Mouse (Mus musculus) thymus, postnatal 0 days (tissue): ENCODE measurements around the gene Elf2. TPM values are rescaled to one million over a fixed set of nuclear protein-coding genes. Genes with fewer than 3 reads are reported as not detected.

Source experiments
- DNase-seq: peaks from one replicate; pipeline ENCODE4 v3.0.0-alpha.2; 2015; ENCODE audit warnings: low spot score
- polyA plus RNA-seq: library from polyadenylated mRNA; unstranded; fragments of >200 nt; fragmentation: Nextera tagmentation; extraction: Ambion mirVana; gene quantifications from 2 replicates; pipeline ENCODE4 v1.2.1, GENCODE M21; 2015

Gene Elf2
- polyA plus RNA-seq, 1 experiment from 2014 or later = 86.1 TPM

DNA sequence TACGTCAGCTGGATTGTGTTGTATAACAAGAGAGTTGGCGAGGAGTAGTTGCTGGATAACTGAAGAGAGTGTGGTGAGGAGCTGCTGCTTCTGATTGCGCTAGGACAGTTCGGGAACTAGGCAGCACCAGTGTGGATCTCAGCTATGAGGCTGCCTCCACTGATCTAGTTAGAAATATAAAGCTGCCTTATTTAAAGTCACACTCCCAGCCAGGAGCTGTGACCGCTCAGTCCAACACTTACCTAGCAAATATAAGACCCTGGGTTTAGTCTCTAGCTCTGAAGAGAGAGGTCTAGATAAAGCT lies 105.8 kb downstream of the Elf2 start:
- DNase-seq = no peak

DNA sequence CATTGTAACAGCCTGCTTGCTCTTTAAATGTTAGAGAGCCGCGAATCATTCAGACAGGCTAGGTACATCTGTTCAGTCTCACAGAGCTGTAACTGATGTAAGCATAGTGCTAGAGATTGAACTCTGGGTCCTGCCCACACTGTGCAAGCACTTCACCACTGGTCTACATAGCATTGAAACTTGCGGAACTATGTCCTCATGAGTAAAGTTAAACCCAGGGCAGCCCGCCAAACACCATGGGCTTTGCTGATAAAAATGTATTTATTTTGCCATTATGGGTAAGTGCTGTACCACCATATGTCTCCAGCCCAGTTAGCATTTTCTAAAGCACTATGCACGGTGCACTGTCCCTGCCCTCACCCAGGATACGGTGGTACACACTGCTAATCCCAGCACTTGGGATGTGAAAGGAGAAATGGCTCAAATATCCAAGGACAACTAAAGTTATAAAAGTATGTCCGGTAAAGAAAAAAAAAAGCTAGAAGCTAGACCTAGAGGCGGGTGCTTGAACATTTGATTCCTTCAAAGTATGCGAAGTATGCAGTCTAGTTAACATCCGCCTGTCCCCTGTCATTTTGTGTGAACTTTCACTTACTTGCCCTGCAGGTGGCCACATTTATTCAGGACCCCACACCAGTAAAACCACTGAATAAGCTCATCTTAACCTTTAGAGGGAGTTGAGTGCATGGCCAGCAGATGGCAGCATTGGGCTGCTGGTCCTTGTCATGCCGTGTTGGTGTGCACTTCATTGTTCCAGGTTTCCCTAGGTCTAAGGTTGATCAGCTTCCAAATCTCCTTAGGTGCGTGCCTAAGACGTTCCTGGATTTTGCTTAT lies 106.3 kb downstream of the Elf2 start:
- peak; percentile 83 for DNase-seq

DNA sequence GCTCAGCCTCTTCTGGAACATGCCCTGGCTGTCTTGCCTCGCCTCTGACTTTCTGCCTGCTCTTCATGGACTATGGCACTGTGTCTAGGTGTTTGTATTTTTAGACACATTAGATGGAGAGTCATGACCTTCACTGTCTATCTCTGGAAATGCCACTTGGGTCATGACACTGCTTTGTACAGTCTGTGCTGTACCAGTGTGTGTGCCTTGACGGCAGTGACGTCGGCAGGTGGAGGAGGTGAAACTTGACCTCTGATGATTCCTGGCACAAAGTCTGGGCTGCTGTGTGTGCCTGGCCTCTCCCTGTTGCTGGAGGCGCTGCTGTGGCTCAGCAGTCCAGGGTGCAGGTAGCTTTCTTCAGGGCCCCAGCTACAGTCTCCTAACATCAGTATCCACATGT lies 107.0 kb downstream of the Elf2 start:
- DNase-seq = no peak

DNA sequence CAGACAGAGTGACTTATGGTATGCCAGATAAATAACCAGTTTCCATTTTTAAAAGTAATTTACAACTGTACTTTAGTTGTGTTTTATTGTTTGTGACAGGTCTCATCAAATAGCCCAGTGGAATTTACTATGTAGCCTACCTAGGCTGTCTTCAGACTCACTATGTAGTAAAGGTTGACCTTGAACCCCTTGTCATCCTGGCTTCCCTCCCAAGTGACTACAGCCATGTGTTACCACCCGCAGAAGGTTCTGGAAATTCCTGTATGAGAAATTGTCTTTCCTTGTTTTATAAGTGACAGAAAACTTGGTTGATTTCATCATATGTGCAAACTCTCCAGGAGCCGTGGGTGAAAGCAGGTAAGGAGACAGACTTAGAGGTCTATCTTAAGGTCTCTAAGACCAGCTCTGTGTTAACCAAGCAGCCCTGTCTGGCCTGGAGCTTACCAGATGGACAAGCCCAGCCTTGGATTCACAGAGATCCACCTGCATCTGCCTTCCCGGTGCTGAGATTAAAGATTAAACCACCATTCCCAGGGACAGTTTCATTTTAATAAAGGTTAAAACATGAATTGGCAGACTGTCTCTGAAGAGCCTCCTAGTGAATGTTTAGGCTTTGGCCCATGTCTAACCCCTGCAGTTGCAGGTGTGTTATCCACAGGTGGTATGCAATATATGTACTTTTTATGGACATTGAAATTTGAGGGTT lies 108.1 kb downstream of the Elf2 start:
- DNase-seq = no peak

DNA sequence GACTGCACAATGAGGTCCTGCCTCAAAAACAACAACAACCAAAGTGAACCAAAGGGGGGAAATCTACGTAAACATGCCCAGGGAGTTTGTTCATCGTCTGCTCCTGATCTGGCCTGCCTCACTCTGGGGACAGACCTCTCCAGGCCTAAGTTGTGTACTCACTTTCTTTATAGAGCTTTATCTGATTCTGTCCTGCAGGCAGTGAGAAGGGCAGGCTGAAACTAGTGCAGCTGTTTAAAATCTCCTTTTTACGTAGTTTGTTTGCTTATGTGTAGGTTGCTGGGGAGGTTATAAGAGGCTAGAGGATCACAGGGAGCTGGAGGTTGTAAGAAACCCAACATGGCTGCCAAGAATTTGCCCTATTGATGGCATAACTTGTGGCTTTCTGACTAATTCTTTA lies 109.0 kb downstream of the Elf2 start:
- no peak for DNase-seq

DNA sequence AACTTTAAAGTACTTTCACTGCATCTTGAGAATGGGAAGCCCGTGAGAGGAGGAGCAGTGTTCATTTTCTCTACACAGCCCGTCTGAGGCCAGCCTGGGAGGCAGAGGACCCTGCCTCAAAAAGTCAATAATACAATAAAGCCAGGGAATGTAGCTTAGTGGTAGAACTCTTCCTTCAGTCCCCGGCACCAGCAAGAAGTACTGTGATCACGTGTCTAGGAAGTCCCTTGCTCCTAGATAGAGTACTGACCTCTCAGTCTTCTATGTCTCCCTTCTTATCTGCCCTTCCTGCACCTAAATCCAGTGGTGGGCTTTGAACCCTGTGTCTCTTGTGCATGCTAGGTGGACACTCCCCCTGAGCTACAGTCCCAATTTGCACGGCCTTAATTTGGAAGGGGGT lies 109.6 kb downstream of the Elf2 start:
- no peak for DNase-seq

DNA sequence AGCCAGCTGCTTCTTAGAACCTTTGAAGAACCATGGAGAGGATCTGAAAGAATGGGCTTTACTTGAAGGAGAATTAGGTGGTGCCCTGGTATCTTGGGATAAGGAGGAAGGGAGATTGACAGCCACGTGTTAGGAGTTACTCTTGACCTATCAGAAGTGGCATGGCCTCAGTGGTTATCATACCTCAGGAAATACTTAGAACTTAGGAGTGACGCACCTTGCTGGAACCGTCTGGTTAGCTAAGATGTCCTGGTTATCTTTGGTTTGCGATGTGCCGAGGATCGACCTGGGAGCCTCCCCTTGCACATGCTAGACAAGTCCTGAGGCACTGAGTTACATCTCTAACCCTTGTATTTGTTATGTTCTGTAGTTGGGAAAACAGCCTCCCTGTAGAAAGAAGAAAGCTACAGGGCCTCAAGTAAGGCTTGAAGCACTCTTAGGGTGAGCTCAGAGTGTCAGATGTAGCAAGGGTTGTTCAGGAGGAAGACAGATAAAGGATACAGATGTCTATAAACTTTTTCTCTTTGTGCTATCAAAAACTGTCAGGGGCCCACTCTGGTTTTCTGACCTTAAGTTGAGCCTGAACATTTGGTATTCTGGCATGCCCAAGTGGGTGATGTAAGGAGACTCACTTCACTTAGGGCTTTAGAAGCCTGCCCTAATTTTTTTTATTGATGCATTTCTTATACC lies 110.2 kb downstream of the Elf2 start:
- no peak for DNase-seq

DNA sequence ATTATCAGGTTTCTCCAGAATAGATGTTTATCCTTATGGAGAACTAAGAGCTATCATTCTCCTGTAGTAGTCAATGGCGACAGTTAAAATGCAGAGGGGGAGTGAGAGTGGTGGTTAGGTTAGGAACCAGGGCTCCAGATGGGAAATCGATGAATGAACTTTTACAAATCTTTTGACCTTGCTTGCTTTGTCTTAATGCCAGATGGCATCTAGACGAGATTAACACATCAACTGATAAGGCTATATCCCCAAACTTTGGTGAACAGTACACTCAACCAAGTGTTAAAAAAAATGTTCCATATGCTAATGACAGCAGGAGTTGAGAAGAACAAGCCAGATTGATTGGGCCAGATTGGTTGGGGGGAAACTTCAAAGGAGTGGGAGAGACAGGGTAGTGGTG lies 111.2 kb downstream of the Elf2 start:
- no peak for DNase-seq

DNA sequence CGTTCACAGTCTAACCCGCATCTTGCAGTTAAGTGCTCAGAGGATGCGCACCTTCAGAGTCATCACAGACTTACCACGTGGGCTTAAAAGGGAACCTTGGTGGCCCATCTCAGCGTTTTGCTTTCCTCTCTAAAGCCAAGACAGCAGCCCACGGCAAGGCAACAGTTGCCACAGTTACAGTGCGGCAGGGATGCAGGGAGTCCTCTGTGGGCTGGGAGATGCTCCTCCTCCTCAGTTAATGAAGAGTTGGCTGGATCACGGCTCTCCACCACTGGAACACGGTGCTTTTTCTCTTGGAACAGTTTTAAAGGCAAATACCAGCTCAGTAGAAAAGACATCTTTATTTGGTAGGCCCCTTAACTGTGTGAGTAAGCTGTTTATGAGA lies 111.7 kb downstream of the Elf2 start:
- no peak for DNase-seq

DNA sequence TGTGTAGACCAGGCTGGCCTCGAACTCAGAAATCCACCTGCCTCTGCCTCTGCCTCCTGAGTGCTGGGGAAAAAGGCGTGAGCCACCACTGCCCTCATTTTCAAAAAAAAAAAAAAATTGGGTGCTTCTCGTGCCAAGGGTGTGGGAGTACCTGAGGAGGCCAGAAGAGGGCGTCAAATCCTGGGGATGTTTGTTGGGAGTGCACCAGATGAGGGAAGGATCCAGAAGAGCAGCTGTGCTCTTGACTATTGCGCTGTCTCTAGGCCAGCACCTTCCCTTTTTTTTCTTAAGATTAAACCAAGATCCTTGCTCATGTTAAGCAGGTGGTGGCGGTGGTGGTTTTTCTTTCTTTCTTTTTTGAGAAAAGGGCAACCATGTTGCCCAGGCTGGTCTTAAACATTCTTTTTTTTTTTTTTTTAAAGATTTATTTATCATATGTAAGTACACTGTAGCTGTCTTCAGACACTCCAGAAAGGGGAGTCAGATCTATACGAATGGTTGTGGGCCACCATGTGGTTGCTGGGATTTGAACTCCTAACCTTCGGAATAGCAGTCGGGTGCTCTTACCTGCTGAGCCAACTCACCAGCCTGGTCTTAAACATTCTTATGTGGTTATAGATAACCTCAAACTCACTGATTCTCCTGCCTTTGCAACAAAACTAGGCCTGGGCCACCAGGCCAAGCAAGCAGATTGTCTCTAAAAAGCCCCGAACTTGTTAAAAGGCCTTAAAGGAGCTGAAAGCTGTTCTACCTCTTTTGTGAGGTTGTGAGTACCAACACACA lies 112.2 kb downstream of the Elf2 start:
- DNase-seq = peak; percentile 55

DNA sequence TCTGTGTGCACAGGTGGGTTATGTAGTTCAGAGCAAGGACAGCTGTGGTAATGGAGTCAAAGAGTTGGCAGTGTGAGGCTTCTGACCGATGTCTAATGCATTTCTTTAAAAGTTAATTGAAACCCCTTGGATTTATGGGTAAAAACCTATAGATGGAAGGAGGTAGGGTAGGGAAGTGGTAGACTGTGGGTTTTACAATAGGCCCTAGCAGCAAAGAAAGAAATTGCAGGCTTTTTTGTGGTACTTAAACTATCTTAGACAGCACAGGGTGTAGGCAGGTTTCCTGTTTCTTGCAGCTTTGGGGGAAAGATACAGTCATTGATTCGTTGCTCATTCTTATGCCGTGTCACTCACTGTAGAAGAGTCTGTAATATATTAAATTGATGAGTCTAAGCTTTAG lies 113.9 kb downstream of the Elf2 start:
- DNase-seq = peak; percentile 64

DNA sequence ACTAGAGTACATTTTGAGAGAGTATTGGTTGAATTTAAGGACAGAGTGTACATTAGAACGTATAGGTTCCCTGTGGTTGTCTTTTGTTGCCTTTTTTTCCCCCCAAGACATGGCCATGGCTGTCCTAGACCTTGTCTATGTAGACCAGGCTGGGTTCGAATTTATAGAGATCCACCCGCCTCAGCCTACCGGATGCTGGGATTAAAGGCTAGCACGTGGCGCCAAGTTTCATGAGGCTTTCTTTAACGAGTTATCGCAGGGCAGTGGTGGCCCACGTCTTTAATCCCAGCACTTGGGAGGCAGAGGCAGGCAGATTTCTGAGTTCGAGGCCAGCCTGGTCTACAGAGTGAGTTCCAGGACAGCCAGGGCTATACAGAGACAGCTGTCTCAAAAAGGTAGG lies 114.5 kb downstream of the Elf2 start:
- no peak for DNase-seq

DNA sequence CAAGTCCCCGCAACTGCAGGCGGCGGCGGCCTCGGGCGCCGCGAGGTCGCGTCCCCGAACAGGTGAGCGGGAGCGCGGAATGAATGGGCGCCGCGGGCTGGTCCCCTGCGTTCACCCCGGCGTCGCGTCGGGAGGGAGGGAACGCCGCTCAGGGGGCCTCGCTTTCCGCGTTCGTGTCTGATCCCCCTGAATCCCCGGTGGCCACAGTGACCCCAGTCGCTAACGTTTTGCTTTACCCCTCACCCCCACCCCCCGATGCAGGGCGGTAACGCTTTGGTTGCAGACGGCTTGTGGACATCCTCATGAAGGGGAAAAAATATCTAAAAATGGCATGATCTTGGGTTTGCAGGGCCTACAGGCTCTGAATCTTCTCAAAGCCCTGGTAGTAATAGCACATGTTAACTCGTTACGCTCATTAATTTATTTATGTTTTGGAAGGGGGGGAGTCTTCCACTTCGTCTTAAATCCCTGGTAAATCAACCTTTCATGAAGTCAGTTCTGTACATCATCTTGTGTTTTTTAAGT lies 115.2 kb downstream of the Elf2 start:
- DNase-seq = no peak

DNA sequence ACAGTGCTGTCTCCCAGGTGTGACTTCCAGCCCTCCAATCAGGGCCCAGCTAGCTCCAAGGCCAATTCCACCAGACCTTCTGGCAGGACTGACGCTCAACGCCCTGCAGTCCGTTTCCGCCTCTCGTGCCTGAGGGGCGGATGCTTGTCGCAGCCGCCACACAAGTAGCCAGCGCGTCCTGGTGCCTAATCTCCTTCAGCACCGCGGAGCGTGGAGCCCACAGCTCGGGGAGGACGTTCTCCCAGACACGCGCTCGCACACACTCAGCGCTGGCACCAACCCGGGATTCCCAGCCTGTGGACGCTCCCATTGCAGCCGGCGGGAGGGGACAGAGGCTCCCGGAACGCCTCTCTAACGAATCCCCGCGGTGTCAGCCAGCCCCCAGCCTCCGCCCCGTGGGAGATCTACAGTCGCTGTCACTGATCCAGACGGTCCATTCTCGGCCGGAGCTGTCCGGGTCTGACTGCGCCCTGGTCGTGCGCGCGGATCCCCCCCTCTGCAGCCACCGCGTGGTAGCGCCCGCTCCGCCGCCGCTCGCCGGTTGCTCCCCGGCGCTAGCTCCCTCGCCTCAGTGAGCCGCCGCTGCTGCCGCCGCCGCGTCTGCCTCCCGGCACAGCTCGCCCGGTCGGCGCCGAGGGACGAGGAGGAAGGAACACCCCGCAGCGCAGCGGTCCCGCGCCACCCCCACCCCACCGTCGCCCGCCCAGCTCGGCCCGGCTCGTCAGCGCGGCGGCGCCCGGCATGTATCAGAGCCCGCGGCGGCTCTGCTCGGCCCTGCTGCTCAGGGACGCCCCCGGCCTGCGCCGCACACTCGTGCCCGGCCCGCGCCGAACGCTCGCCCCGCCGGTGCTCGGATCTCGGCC lies 115.9 kb downstream of the Elf2 start, which contains the start of gene Noct:
TSS of gene Noct (plus strand) at position 85 of the 863 bp plus-strand sequence.
- peak; percentile 89 for DNase-seq

DNA sequence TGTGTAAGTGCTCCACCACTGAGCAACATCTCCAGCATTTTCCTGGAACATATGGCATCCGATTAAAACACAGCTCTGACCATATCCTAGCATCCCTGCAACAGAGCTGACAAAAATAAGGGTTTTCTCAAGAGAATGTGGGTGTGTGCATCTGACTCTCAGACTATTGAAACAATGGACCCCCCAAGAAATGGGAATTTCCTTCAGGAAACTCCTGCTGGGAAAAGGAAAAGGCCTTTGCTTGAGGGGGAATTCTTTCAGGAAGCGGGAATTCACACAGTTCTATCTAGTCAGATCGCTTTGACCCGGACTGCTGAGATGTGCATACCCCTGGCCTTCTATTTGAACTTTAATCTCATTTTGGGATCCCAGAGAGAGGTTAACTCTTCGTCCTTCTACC lies 116.9 kb downstream of the Elf2 start:
- DNase-seq = no peak

DNA sequence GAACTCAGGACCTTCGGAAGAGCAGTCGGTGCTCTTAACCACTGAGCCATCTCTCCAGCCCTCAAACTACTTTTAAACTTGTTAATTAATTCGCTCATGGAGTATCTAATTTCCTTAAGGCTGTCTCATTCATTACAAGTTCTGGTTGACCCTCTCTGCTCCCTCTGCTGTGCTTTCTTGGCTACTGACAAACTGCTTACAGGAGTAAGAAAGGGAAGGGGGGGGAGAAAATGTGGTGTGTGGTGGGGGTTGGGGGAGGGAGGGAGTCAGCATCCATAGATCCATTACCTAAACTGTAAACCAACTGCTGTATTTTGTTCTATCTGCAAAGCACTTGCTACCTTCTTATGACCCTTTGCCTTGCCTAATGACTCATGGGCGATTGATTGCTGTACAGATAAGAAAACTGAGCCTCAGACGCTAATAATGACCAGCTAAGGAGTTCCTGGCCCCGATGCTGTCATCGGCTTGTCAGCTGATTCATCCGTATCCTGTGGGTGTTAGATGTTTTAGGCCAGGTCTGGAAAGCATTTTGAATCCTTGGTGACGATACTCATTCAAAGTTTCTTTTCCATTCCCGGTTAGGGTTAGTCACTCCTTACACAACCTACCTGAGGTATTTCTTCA lies 117.5 kb downstream of the Elf2 start:
- no peak for DNase-seq

DNA sequence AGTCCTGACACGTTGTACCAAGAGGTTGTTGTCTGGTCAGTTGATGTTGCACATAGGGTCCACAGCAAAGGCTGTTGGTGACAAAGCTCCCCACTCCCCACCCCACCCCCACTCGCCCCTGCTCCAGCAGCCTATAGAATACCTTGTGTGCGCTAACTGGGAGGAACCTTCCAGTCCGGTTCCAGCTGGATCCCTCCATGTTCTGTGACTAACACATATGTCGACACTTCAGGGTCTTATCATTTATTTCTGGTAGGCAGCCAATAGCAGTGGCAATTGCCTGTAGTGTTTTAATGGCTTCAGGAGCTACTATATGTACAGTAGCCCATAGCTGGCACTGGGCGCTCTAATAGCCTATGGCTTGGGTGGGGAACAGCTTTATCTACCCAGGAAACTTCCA lies 118.2 kb downstream of the Elf2 start:
- no peak for DNase-seq

DNA sequence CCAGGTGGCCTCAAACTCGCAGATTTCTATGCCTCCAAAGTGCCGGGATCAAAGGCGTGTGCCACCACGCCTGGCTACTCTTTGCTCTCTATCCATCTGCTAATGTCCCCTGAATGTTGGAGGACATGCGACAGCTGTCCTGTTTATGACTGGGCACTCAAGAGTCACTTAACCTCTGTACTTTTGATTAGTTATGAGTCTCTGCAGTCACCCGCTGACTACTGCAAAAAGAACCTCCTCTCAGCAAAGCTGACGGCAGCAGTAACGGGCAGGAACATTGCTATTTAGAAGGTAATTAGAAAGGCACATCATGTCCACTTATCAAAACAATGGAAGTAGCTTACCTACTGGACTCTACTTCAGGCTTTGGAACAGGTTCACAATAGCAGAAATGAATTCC lies 118.6 kb downstream of the Elf2 start:
- no peak for DNase-seq

DNA sequence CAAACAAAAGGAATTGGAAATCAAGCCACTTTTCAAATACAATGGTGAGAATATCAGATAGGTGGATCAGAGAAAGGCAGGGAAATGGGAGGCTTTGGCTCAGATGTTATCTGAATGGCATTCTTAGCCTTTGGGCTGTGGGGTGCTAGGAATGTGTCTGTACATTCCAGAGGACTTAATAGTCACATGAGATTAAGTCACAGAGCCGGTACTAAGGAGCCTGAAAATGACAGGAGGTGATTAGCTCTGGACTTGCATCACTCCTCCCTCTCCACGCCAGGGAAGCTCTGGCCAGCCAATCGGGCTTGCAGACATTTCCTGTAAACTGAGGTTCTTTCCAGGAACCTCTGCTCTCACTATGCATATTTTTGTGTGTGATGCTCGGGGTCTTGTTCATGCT lies 119.6 kb downstream of the Elf2 start:
- DNase-seq = no peak

DNA sequence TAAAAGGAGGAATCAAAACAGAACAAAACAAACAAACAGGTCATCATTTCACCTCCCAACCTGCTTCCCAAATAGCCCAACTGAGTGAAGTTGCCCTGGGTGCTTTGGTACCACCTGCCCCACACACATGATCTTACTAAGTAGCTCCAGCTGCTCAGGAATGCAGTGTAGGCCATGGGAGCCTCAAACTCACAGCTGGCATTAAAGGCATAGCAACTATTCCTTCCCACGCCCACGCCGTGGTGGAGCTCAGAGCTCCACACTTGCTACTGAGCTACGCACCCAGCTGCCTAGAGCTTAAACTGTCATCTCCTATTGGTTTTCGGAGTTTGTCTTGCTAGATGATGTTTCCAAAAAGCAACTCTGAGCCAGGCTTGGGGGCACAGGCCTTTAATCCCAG lies 121.2 kb downstream of the Elf2 start:
- no peak for DNase-seq
